Mouse (Mus musculus) left cerebral cortex, postnatal 36 days (tissue): ENCODE data around the gene Vax1. TPM values are rescaled to one million over a fixed set of nuclear protein-coding genes. Genes with fewer than 3 reads are reported as not detected.

Experiments
- DNase-seq, 2 experiments: peaks; one replicate each; pipeline ENCODE4 v3.0.0; 2021 to 2022; ENCODE audit warnings: low spot score in 2 of 2, mixed read lengths in 1 of 2
- intact Hi-C: fragments of 180-260 bp; cut with DNase I; formaldehyde crosslinking; loops from one replicate; pipeline ENCODE4 v1.15.1; 2025
- total RNA-seq, 2 experiments: library from RNA; stranded (reverse); gene quantifications; 2 replicates each; pipeline ENCODE4 v1.2.3; 2021

Gene Vax1
- total RNA-seq, 2 experiments from 2014 or later, result 1.0 to 1.7 TPM

DNA sequence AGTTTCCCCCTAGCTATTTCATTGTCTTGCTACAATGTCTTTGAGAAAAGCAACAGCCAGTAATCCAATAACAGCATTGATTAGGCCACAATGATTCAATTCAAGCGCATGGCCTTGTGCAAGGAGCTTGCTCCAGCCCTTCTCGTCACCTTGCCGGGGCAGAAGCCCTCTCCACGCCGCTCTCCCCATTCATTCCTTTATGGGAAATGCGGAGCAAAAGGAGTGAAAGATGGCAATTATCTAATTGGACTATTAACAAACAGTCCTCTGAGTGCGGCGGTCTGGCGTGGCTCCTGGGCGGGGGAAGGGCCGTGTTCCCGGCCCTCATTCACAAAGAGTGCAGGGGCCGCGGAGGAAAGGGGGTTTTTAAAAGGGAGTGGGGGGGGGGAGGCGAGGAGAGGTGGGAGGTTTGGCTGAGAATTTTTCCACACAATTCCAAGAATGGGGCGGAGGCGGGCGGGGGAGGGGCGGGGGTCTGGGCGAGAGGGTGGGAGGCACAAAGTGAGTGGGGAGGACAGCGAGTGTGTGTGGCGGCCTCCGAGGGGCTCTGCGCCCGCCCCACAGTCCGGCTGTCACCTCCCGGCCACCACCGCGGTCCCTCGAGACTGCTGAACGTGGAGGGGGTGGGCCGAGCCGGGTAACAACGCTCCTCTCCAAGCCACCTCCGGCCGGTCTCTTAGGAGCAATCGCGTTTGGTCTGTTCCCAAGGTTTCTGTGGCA is 1.5 kb upstream of the Vax1 start:
- intact Hi-C loops, result no loop called here
- DNase-seq, result no peak

DNA sequence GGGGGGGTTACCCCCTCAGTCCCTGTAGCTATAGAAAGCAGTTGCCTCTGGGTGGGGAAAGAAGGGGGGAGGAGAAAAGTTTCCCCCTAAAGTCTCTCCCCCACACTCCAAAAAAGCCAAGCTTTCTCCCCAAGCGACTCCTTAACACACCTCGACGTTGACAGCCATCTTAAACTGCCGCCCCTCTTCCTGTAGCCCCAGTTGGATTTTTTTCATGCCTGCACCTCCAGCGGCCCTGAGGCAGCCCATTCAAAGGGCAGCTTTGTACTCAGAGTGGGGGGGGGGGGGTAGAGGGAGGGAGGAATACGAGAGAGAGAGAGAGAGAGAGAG is 875 bp upstream of the Vax1 start:
- intact Hi-C loops, result no loop called here
- no peak for DNase-seq

- DNase-seq, result no peak
- intact Hi-C loops, result loop anchor here (2.0 to 5.0 kb wide), 2 partner anchors 23 to 293 kb away; no protein-coding TSS in a partner anchor
Measured at GRCm38 (mm10) chr19:59169143-59169935, 517 bp downstream of the Vax1 start.

GRCm38 (mm10) chr19:59168386-59168905 is 1.4 kb downstream of the Vax1 start:
- no peak for DNase-seq
- intact Hi-C loops, result loop anchor here (2.0 to 5.0 kb wide), 2 partner anchors 24 to 294 kb away; no protein-coding TSS in a partner anchor

DNA sequence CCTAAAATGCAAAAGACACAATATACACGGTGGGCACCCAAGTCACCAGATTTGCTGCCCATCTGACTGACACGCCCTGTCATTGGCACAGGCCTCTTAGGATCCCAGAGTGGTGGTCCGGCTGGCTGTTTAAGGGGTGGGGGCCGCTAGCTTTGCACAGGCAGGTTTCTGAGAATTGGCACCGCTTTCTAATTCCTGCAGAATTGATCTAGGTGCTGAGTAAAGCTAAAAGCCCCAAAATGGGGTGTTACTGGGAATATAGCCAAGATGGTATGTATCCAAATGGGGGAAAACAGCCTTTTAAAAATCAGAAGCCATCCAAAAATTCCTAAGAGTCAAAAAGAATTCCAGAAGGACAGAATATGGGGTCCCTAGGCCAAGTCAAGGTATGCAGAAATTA is 2.0 kb downstream of the Vax1 start:
- no peak for DNase-seq
- intact Hi-C loops, result loop anchor here (2.0 to 5.0 kb wide), 2 partner anchors 25 to 294 kb away; no protein-coding TSS in a partner anchor

DNA sequence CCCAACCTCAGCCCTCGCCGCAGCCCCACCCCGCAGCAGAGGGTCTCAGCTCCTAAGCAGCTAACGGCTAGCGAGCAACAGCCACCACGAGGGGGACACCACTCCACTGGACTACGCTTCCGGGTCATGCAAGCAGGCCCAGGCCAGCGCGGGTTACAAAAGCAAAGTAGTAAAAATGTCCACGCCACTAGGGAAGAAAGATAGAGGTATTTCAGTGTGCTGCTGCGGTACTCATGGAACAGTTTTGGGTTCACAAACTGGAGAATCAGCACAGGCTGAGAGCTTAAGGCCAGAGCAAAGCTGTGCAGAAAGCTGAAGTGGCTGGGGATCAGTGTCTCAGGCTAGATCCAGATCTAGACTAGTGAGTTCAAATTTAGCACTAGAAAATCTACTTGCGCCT is 3.0 kb downstream of the Vax1 start:
- intact Hi-C loops, result loop anchor here (5.0 kb wide), 1 partner anchor 295 kb away; no protein-coding TSS in a partner anchor
- no peak for DNase-seq

DNA sequence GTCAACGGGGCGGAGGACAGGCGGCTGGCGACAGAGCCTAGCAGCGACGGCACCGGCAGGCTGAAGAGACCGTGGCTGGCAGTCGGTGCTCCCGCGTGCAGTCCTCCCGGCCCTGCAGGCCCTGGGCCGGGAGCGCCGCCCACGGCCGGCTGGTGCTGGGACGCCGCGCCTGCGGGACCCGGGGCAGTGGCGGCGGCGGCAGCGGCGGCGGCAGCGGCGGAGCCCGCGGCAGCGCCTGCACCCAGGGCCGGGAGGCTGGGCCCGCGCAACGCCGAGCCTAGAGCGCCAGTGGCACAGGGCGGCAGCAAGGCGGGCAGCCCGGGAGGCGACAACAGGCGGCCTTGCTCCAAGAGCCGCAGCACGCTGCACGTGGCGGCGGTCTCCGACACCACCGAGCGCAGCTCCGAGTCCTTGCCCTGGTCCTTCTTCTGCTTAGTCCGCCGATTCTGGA is 3.5 kb downstream of the Vax1 start:
- intact Hi-C loops, result loop anchor here (5.0 kb wide), 1 partner anchor 296 kb away; no protein-coding TSS in a partner anchor
- DNase-seq, result peak in 1 of 2 experiments; percentile 32

- intact Hi-C loops, result loop anchor here (5.0 kb wide), 1 partner anchor 297 kb away; no protein-coding TSS in a partner anchor
- no peak for DNase-seq
Measured at GRCm38 (mm10) chr19:59165577-59165976, 4.3 kb downstream of the Vax1 start.

GRCm38 (mm10) chr19:59164896-59165560 is 4.8 kb downstream of the Vax1 start:
- no peak for DNase-seq
- intact Hi-C loops, result loop anchor here (5.0 kb wide), 1 partner anchor 297 kb away; no protein-coding TSS in a partner anchor

GRCm38 (mm10) chr19:59164111-59164510 is 5.7 kb downstream of the Vax1 start:
- intact Hi-C loops, result no loop called here
- no peak for DNase-seq

DNA sequence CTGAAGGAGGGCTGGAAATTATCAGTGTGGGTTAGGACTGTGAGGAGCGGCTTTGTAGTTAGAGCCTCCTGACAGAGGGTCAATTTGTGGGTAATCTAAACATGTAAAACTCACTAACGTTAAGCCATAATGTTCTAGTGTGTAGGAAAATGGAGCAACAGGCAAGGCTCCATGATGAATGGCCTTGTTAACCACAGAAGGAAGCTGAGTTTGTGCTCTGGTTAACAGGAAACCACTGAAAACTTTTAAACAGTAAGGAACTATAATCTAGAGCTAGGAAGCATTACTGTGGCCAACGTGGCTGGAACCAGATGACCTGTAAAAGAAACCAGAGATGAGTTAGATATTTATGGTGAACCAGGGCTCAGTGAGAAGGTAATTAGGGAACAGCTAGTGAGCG is 13.2 kb downstream of the Vax1 start:
- intact Hi-C loops, result no loop called here

GRCm38 (mm10) chr19:59154171-59154570 is 15.7 kb downstream of the Vax1 start:
- DNase-seq, result no peak
- intact Hi-C loops, result no loop called here

More for the DNA sequence above, 13.2 kb downstream of the Vax1 start:
- no peak for DNase-seq

GRCm38 (mm10) chr19:59145492-59146140 is 24.2 kb downstream of the Vax1 start:
- intact Hi-C loops, result no loop called here
- DNase-seq, result no peak

GRCm38 (mm10) chr19:59145064-59145463 is 24.8 kb downstream of the Vax1 start:
- DNase-seq, result no peak
- intact Hi-C loops, result no loop called here

- intact Hi-C loops, result no loop called here
- DNase-seq, result no peak
Measured at GRCm38 (mm10) chr19:59142206-59142605, 27.6 kb downstream of the Vax1 start.

DNA sequence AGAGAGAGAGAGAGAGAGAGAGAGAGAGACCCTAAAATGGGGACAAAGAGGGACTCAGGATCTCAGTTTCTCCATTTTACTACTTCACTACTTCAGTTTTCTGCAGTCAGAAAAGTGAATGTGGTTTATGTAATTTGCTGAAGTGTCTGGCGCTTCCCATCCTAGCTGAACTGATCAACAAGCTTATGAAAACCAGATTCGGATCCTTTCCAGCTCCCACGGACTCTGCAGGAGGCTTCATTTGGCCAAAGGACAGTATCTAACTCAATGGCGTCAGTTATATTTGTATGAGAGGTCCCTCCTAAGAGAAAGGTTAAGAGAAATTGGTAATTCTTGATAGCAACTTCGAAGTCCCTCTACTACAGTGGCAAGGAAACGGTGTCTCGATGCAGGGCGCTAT is 34.5 kb downstream of the Vax1 start:
- intact Hi-C loops, result no loop called here
- no peak for DNase-seq

DNA sequence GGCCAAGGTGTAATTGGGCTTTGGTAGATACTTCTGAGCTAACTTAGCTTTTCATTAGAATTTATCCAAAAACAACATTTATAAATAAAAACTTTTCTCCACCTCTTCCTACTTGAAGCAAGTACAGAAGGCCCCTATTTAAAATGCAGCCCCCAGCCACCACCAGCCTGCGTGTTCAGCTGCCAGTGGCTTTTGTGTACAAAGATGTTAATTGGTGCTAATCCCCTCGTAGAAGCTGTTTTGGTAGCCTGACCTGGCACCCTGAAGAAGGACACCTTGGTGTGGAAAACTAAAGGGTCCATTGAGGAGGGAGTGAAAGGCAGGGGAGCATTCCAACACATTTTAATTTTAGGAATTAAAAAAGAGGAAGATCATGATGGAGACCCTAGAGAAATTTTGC is 34.9 kb downstream of the Vax1 start:
- intact Hi-C loops, result no loop called here
- no peak for DNase-seq

DNA sequence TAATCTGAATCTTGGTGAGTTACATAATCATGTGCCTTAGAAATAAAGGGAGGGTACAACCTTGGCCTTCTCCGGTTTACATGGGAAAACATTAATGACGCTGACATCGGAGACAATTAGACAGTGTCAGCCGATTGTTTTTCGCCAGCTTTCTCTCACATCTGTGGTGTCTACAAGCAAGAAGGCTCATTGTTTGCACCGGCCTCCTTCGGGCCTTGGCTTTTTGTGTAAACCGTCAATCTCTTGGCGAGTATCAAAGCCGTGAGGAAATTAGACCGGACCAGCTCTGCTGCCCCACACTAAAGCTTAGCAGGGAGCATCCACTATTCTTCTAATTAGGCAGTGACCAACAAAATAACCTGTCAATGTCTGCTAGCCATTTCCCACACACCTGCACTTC is 36.7 kb downstream of the Vax1 start:
- intact Hi-C loops, result no loop called here
- DNase-seq, result no peak

- DNase-seq, result no peak
- intact Hi-C loops, result no loop called here
Measured at GRCm38 (mm10) chr19:59129671-59130070, 40.2 kb downstream of the Vax1 start.
